Mouse (Mus musculus): Measurements from ENCODE around the gene Lrriq3. TPM values are rescaled to one million over a fixed set of nuclear protein-coding genes. Genes with fewer than 3 reads are reported as not detected.

Lrriq3 gene
- 0.42 and 2.1 TPM in 2 replicates for total RNA-seq (2014; rRNA removed)
- 0.92 and 1.0 TPM in 2 replicates for polyA plus RNA-seq (2015; fragmentation: Nextera tagmentation; extraction: Ambion mirVana)

DNA sequence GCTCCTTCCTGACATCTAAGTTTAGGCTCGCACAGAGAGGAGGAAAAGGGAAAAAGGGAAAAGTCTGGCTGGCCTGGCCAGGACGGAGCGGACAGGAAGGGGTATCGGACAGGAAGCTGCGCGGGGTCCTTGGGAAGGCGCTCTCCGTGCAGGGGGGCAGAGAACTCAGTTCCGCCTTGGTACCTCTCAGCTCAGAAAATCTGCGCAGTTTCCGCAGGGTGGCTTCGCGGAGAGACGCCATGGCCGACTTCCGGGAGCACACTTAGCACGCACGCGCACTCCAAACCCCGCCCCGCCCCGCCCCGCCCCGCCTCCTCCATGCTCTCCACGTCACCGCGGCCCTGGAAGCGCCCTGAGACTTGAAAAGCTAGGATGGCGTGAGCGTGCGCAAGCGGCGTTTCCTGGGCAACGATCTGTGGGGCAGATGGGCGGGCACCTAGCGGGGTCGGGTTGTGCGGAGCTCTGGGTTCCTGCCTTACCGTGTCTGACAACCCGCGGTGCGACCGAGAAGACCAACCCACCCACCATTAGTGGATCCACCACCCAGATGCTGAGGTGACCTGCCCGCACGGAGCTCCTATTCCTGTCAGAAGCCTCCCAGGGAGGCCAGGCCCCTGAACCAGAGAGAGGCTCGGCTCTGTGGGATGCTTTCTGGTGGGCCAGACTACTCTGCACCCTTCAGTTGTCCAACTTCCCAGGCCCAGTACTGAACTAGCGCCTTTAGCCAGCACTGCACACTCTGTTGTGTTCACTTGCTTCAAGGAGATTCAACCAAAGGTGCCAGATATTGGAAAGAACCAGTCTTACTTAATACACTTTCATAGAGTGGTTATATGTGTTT is at the start of gene Lrriq3, which contains the start of gene Fpgt:
TSS of gene Lrriq3 (plus strand) at position 319 of the 841 bp plus-strand sequence.
TSS of gene Fpgt (minus strand) at position 288 of the 841 bp plus-strand sequence.
- peak within 1 kb of the TSS; percentile 44 for H3K4me3 ChIP-seq (ENCODE audit: low read depth, low read length)
- DNase-seq (ENCODE audit: low spot score): peak; percentile 97
- H3K9me3 ChIP-seq (ENCODE audit: low read length): no peaks in the 10 kb centered on the region
- TF ChIP-seq CTCF (IDR thresholded peaks at IDR 0.05): peak; percentile 32; the same call in 1 of the 2 replicates
- H3K4me1 ChIP-seq (ENCODE audit: insufficient read depth, low read length): peaks cover 3% of the 10 kb centered on the region; the same call in 1 of the 2 replicates
- peak; percentile 99 for ATAC-seq (ENCODE audit: low FRiP score)
- H3K27ac ChIP-seq (ENCODE audit: low read depth, low read length): peak within 1 kb of the TSS; percentile 92
- peak within 1 kb of the TSS; percentile 45 for H3K4me2 ChIP-seq (ENCODE audit: low read depth, low read length, poor library complexity, severe bottlenecking)
- no peaks in the 10 kb centered on the region for H3K27me3 ChIP-seq (ENCODE audit: insufficient read depth, low read length)
- WGBS: under 1% methylated on average over 44 of the region's 47 CpGs
- H3K9ac ChIP-seq (replicated peaks; ENCODE audit: low read length, poor library complexity, severe bottlenecking): peak within 1 kb of the TSS; percentile 67
- H3K36me3 ChIP-seq (ENCODE audit: insufficient read depth, low read length): no peaks in the 10 kb centered on the region

DNA sequence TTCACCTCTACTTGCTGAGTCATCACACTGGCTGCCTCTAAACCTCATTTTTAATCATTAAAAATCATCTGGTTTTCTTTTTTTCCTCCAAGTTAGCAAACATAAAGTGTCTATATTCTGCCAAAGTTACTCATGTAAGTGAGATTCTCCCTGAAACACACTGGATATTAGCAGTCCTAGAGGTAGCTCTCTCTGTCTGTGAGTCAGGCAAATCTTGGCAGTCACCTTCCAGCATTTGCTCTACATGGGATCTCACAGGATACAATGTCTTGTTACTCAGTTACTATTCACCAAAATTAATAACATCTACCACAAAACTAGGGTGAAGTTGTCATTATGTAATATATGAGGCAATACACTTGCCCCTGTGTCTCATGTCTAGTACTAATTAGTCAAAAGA is 41.2 kb upstream of the Lrriq3 start:
- ATAC-seq (ENCODE audit: low FRiP score) (no peak), DNase-seq (ENCODE audit: low spot score) (no peak)
- H3K27me3 ChIP-seq (ENCODE audit: insufficient read depth, low read length): no peaks in the 10 kb centered on the region
- H3K36me3 ChIP-seq (ENCODE audit: insufficient read depth, low read length): no peaks in the 10 kb centered on the region
- H3K4me2 ChIP-seq (ENCODE audit: low read depth, low read length, poor library complexity, severe bottlenecking): no peak overlapping the region
- no peak overlapping the region for H3K9ac ChIP-seq (replicated peaks; ENCODE audit: low read length, poor library complexity, severe bottlenecking)
- H3K4me3 ChIP-seq (ENCODE audit: low read depth, low read length): no peak overlapping the region
- no peaks in the 10 kb centered on the region for H3K4me1 ChIP-seq (ENCODE audit: insufficient read depth, low read length)
- no peak overlapping the region for H3K27ac ChIP-seq (ENCODE audit: low read depth, low read length)
- H3K9me3 ChIP-seq (ENCODE audit: low read length): no peaks in the 10 kb centered on the region
- TF ChIP-seq CTCF (IDR thresholded peaks at IDR 0.05): no peak

DNA sequence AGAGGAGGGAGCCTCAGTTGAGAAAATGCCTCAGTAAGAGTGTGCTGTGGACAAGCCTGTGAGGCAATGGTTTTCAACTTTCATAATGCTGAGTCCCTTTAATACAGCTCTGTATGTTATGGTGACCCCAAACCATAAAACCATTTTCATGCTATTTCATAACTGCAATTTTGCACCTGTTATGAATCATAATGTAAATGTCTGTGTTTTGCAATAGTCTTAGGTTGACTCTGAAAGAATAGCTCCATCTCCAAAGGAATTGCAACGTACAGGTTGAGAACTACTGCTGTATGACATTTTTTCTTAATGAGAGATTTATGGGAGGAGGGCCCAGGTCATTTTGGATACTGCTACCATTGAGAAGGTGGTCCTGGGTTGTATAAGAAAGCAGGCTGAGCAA is 40.0 kb upstream of the Lrriq3 start:
- no peaks in the 10 kb centered on the region for H3K36me3 ChIP-seq (ENCODE audit: insufficient read depth, low read length)
- no peaks in the 10 kb centered on the region for H3K9me3 ChIP-seq (ENCODE audit: low read length)
- H3K4me3 ChIP-seq (ENCODE audit: low read depth, low read length): no peak overlapping the region
- H3K27ac ChIP-seq (ENCODE audit: low read depth, low read length): no peak overlapping the region
- no peak overlapping the region for H3K4me2 ChIP-seq (ENCODE audit: low read depth, low read length, poor library complexity, severe bottlenecking)
- WGBS: 76% methylated on average over 1 of the region's 1 CpGs
- no peak overlapping the region for H3K9ac ChIP-seq (replicated peaks; ENCODE audit: low read length, poor library complexity, severe bottlenecking)
- H3K4me1 ChIP-seq (ENCODE audit: insufficient read depth, low read length): no peaks in the 10 kb centered on the region
- H3K27me3 ChIP-seq (ENCODE audit: insufficient read depth, low read length): no peaks in the 10 kb centered on the region
- no peak for TF ChIP-seq CTCF (IDR thresholded peaks at IDR 0.05)
- DNase-seq (ENCODE audit: low spot score) (no peak), ATAC-seq (ENCODE audit: low FRiP score) (no peak)

DNA sequence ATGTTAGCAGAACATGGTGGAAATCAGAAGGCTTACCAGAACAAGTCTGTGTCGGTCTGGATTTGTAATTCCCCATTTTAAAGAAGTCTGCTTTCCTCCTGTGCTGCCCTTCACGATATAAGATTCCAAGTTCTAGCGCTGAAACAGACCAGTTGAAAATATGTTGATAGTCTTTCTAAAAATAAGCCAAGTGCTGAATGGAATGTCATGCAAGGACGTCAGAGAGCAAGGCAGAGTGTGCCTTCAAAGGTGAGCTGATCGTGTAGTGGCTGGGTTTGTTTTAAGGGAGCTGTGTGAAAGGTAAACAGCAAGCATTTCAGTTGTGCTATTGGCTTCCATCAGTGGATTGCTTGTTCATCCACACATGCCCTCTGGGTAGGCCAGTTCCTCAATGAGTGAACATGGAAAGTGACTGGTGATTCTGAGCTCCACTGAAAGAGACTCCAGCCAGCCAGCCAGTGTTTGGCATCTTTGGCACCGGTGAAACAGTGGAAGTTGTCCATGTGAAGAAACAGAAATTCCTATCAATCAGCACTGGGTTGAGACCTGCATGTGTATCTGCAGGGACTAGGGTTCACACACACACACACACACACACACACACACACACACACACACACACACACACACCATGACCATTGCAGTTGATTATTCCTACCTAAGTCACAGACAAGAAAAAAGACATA is 37.9 kb upstream of the Lrriq3 start, which contains the start of gene Tnni3k:
TSS of gene Tnni3k (minus strand) at position 177 of the 686 bp plus-strand sequence.
- ATAC-seq (ENCODE audit: low FRiP score): no peak
- H3K27me3 ChIP-seq (ENCODE audit: insufficient read depth, low read length): no peaks in the 10 kb centered on the region
- 74% methylated on average over 6 of the region's 6 CpGs for WGBS
- DNase-seq (ENCODE audit: low spot score): no peak
- H3K9ac ChIP-seq (replicated peaks; ENCODE audit: low read length, poor library complexity, severe bottlenecking): no peak within 1 kb of the TSS
- no peak within 1 kb of the TSS for H3K27ac ChIP-seq (ENCODE audit: low read depth, low read length)
- H3K4me2 ChIP-seq (ENCODE audit: low read depth, low read length, poor library complexity, severe bottlenecking): no peak within 1 kb of the TSS
- no peaks in the 10 kb centered on the region for H3K4me1 ChIP-seq (ENCODE audit: insufficient read depth, low read length)
- no peaks in the 10 kb centered on the region for H3K36me3 ChIP-seq (ENCODE audit: insufficient read depth, low read length)
- TF ChIP-seq CTCF (IDR thresholded peaks at IDR 0.05): no peak
- no peak within 1 kb of the TSS for H3K4me3 ChIP-seq (ENCODE audit: low read depth, low read length)
- H3K9me3 ChIP-seq (ENCODE audit: low read length): no peaks in the 10 kb centered on the region

DNA sequence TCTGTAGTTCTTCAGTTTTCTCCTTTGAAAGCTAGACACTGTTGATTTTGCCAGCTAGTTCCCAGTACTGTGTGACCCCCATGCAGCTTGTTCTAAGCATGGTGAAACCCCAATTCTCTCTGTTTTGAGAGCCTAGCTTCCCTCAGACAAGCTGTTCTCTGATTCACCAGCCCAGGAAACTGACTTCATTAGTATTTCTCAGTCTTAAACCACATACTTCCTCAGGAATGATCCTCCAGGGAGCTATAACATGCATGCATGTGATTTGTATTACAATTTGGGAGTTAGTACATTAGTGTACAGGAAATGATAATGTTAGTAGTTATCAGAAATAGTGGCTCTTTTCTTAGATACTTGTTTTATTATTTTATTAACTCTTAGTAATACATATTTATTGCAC is 36.6 kb upstream of the Lrriq3 start:
- no peak for TF ChIP-seq CTCF (IDR thresholded peaks at IDR 0.05)
- H3K9me3 ChIP-seq (ENCODE audit: low read length): no peaks in the 10 kb centered on the region
- no peak for ATAC-seq (ENCODE audit: low FRiP score)
- H3K4me1 ChIP-seq (ENCODE audit: insufficient read depth, low read length): no peaks in the 10 kb centered on the region
- no peak overlapping the region for H3K9ac ChIP-seq (replicated peaks; ENCODE audit: low read length, poor library complexity, severe bottlenecking)
- no peaks in the 10 kb centered on the region for H3K36me3 ChIP-seq (ENCODE audit: insufficient read depth, low read length)
- no peak for DNase-seq (ENCODE audit: low spot score)
- no peaks in the 10 kb centered on the region for H3K27me3 ChIP-seq (ENCODE audit: insufficient read depth, low read length)
- H3K4me2 ChIP-seq (ENCODE audit: low read depth, low read length, poor library complexity, severe bottlenecking): no peak overlapping the region
- no peak overlapping the region for H3K27ac ChIP-seq (ENCODE audit: low read depth, low read length)
- no peak overlapping the region for H3K4me3 ChIP-seq (ENCODE audit: low read depth, low read length)

DNA sequence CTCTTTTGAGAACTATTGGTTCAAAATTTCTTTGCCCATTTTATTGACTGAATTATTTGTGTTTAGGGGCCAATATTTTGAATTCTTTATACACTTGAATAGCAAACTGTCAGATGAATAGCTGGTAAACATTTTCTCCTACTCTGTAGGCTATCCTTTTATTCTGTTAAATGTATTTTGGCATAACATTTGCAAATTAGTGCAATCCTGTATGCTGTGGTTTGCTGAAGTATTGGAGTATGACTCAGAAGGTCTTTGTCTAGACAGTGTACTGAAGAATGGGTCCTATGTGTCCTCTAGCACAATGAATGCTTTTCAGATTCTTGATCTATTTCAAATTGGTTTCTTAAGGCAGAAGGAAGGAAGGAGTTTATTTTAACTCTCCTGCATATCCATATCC is 35.7 kb upstream of the Lrriq3 start:
- Histone ChIP-seq H3K9me3 (ENCODE audit: low read length) (no peaks in the 10 kb centered on the region), H3K4me3 (ENCODE audit: low read depth, low read length) (no peak overlapping the region), H3K27me3 (ENCODE audit: insufficient read depth, low read length) (no peaks in the 10 kb centered on the region), H3K4me1 (ENCODE audit: insufficient read depth, low read length) (no peaks in the 10 kb centered on the region), H3K36me3 (ENCODE audit: insufficient read depth, low read length) (no peaks in the 10 kb centered on the region), H3K27ac (ENCODE audit: low read depth, low read length) (no peak overlapping the region), H3K9ac (replicated peaks; ENCODE audit: low read length, poor library complexity, severe bottlenecking) (no peak overlapping the region), H3K4me2 (ENCODE audit: low read depth, low read length, poor library complexity, severe bottlenecking) (no peak overlapping the region)
- no peak for TF ChIP-seq CTCF (IDR thresholded peaks at IDR 0.05)
- DNase-seq (ENCODE audit: low spot score): no peak
- ATAC-seq (ENCODE audit: low FRiP score): no peak
